Mouse (Mus musculus) lung, postnatal 0 days (tissue): ENCODE measurements at regions not wholly inside any gene's neighbourhood (a gene's known extent, or its start where the extent isn't known, plus 50 kb on each side); places are given as distances from the start of the nearest gene placed in this dataset.

Experiments
- ATAC-seq: fragments of 200-750 bp; cut with Nextera tagmentation; 2 replicates; pipeline ENCODE4 v1.8.0; 2017; ENCODE audit warnings: moderate library complexity
- DNase-seq: peaks from one replicate; pipeline ENCODE4 v3.0.0-alpha.2; 2016; ENCODE audit warnings: low spot score
- H3K27ac ChIP-seq: fragments of 300-500 bp; sonication (generic); 2 replicates; pipeline ENCODE4 v1.5.1; 2014; ENCODE audit warnings: antibody characterized with exemption, mild to moderate bottlenecking, low read length, mixed read lengths
- H3K27me3 ChIP-seq: fragments of 300-500 bp; sonication (generic); replicated peaks from 2 replicates; pipeline ENCODE4 v1.6.1; 2014; ENCODE audit warnings: low read length, mixed read lengths; ENCODE audit not compliant: insufficient read depth
- H3K36me3 ChIP-seq: fragments of 300-500 bp; sonication (generic); 2 replicates; pipeline ENCODE4 v1.6.1; 2014; ENCODE audit warnings: low read length, mixed read lengths; ENCODE audit not compliant: insufficient read depth
- H3K4me1 ChIP-seq: fragments of 300-500 bp; sonication (generic); 2 replicates; pipeline ENCODE4 v1.6.1; 2014; ENCODE audit warnings: antibody characterized with exemption, low read depth, low read length, mixed read lengths; ENCODE audit not compliant: insufficient read depth
- H3K4me2 ChIP-seq: fragments of 300-500 bp; sonication (generic); replicated peaks from 2 replicates; pipeline ENCODE4 v1.6.1; 2014; ENCODE audit warnings: low read depth, mild to moderate bottlenecking, low read length, moderate library complexity, mixed read lengths
- H3K4me3 ChIP-seq: fragments of 300-500 bp; sonication (generic); 2 replicates; pipeline ENCODE4 v1.5.1; 2014; ENCODE audit warnings: low read depth, low read length
- H3K9ac ChIP-seq: fragments of 300-500 bp; sonication (generic); replicated peaks from 2 replicates; pipeline ENCODE4 v1.6.1; 2014; ENCODE audit warnings: low read depth, mild to moderate bottlenecking
- H3K9me3 ChIP-seq: fragments of 300-500 bp; sonication (generic); 2 replicates; pipeline ENCODE4 v1.6.1; 2016; ENCODE audit warnings: low read length, mixed read lengths
- CTCF ChIP-seq: IDR thresholded peaks from 2 replicates; pipeline ENCODE4 v1.5.1; 2016; ENCODE audit warnings: antibody characterized with exemption, mild to moderate bottlenecking
- EP300 ChIP-seq: IDR thresholded peaks from 2 replicates; pipeline ENCODE4 v1.6.1; 2016; ENCODE audit warnings: antibody characterized with exemption, mild to moderate bottlenecking, control low read depth
- WGBS: fragments of 180-500 bp; shearing (Covaris S2); extraction: QIAGEN DNeasy Blood & Tissue Kit; methylation state at CpG from one replicate; pipeline ENCODE4 v1.1.7; 2014; 5-methylcytosine and 5-hydroxymethylcytosine counted together

GRCm38 (mm10) chr10:9400911-9401617, 273.9 kb downstream of the Samd5 start:
- Histone ChIP-seq H3K9me3 (no peaks in the 10 kb centered on the region), H3K27ac (no peak overlapping the region), H3K36me3 (no peaks in the 10 kb centered on the region), H3K9ac (no peak overlapping the region), H3K4me2 (no peak overlapping the region), H3K27me3 (no peaks in the 10 kb centered on the region), H3K4me1 (no peaks in the 10 kb centered on the region), H3K4me3 (no peak overlapping the region)
- 72% methylated on average over 15 of the region's 15 CpGs for WGBS
- ATAC-seq (no peak), DNase-seq (no peak)
- TF ChIP-seq EP300 (no peak), CTCF (no peak)

GRCm38 (mm10) chr10:9377440-9378101, 297.4 kb downstream of the Samd5 start:
- WGBS, result 43% methylated on average over 7 of the region's 7 CpGs
- no peak overlapping the region for H3K4me2 ChIP-seq
- TF ChIP-seq CTCF (no peak), EP300 (peak; percentile 53)
- H3K4me3 ChIP-seq, result no peak overlapping the region
- ATAC-seq, result no peak
- no peak overlapping the region for H3K9ac ChIP-seq
- DNase-seq, result peak; percentile 13
- H3K4me1 ChIP-seq, result no peaks in the 10 kb centered on the region
- no peak overlapping the region for H3K27ac ChIP-seq
- H3K36me3 ChIP-seq, result no peaks in the 10 kb centered on the region
- no peaks in the 10 kb centered on the region for H3K9me3 ChIP-seq
- no peaks in the 10 kb centered on the region for H3K27me3 ChIP-seq

GRCm38 (mm10) chr10:9362306-9362865, 312.6 kb downstream of the Samd5 start:
- H3K4me1 ChIP-seq, result no peaks in the 10 kb centered on the region
- DNase-seq (no peak), ATAC-seq (no peak)
- H3K4me2 ChIP-seq, result no peak overlapping the region
- no peak for TF ChIP-seq EP300
- no peak for TF ChIP-seq CTCF
- no peak overlapping the region for H3K4me3 ChIP-seq
- 65% methylated on average over 1 of the region's 1 CpGs for WGBS
- H3K27me3 ChIP-seq, result no peaks in the 10 kb centered on the region
- no peak overlapping the region for H3K27ac ChIP-seq
- no peak overlapping the region for H3K9ac ChIP-seq
- no peaks in the 10 kb centered on the region for H3K9me3 ChIP-seq
- H3K36me3 ChIP-seq, result no peaks in the 10 kb centered on the region

- Histone ChIP-seq H3K9ac (no peak overlapping the region), H3K9me3 (no peaks in the 10 kb centered on the region), H3K4me3 (no peak overlapping the region), H3K36me3 (no peaks in the 10 kb centered on the region), H3K4me1 (no peaks in the 10 kb centered on the region), H3K27me3 (no peaks in the 10 kb centered on the region), H3K27ac (no peak overlapping the region), H3K4me2 (no peak overlapping the region)
- 85% methylated on average over 8 of the region's 8 CpGs for WGBS
- DNase-seq (no peak), ATAC-seq (no peak)
- TF ChIP-seq EP300, result no peak
- TF ChIP-seq CTCF, result no peak
These were observed 336.7 kb downstream of the Samd5 start for GRCm38 (mm10) chr10:9338207-9338801.

DNA sequence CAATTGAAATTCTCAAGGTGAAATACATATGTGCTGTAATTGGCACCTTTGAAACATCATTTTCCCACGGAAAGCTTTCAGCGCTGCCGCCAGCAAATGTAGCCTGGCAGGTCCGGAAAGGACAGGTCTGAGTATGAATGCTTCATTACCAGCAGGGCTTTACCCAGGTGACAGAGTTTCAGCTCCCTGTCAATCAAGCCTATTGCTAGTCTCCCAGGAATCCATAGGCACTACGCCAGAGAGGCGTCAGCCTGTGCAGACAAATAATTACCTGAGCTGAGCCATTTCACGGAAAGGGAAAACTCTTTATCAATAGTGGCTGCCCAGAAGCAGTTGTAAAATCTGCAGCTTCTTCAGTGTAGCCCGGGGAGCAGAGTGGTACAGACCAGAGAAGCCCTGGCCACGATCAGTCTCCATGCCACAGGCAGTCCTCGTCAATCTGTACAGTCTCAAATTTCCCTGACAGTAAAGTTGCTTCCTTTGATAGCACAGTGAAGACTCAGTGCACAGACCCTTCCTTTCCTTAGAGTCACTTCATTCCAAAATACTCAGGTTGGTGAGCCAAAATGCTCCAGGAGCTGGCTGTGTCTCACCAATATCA, 340.7 kb downstream of the Samd5 start:
- no peak overlapping the region for H3K27ac ChIP-seq
- no peak overlapping the region for H3K4me2 ChIP-seq
- TF ChIP-seq CTCF (no peak), EP300 (no peak)
- H3K27me3 ChIP-seq, result no peaks in the 10 kb centered on the region
- DNase-seq, result no peak
- no peaks in the 10 kb centered on the region for H3K9me3 ChIP-seq
- no peak for ATAC-seq
- WGBS, result 73% methylated on average over 10 of the region's 10 CpGs
- no peaks in the 10 kb centered on the region for H3K4me1 ChIP-seq
- H3K4me3 ChIP-seq, result no peak overlapping the region
- no peaks in the 10 kb centered on the region for H3K36me3 ChIP-seq
- no peak overlapping the region for H3K9ac ChIP-seq

DNA sequence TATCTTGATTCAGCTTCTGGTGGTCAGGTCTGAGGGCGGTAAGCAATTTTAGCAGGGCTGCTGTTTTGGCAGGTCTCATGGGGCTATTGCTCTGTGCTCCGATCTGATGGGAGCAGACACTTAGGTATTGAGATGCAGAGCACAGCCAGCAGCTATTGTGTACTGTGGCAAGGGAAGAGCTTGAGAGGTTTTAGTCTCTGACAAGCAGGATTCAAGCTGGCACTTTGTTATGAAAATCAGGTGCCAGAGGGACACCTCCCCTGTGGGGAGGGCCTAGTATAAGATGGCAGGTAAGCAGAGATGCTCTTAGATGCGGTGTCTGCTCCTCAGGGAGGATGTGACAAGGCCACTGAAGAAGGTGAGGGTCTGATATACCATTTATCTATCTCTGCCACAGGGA, 343.3 kb downstream of the Samd5 start:
- Histone ChIP-seq H3K4me3 (no peak overlapping the region), H3K9me3 (no peaks in the 10 kb centered on the region), H3K27me3 (no peaks in the 10 kb centered on the region), H3K4me2 (no peak overlapping the region), H3K9ac (no peak overlapping the region), H3K27ac (no peak overlapping the region), H3K4me1 (no peaks in the 10 kb centered on the region), H3K36me3 (no peaks in the 10 kb centered on the region)
- TF ChIP-seq CTCF (no peak), EP300 (no peak)
- no peak for ATAC-seq
- DNase-seq, result no peak
- 70% methylated on average over 3 of the region's 3 CpGs for WGBS
